Mouse (Mus musculus): ENCODE data around the gene Psmd11. TPM values are rescaled to one million over a fixed set of nuclear protein-coding genes. Genes with fewer than 3 reads are reported as not detected.
A peak's percentile ranks its signal among the peaks of the same experiment; 100 is the strongest.

The Psmd11 gene
- total and polyA plus RNA-seq, 3 experiments, result 50.1 to 186 (median 109) TPM

DNA sequence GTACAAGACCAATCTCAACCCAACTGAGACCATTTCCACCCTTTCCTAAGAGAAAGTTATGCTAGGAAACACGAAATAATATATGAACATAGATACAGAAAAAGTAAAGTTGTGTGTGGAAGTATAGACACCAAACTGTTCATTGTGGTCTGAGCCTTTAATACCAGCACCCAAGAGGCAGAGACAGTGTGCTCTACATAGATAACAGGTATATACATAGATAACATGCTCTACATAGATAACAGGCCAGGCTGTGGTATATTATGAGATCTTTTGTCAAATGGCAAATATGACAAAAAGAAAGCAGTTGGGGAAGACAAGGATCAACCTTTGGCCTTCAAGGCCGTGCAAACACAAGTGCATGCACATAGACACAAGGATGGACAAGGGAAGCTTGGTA, 18.0 kb upstream of the Psmd11 start:
- no peak overlapping the region for H3K4me3 ChIP-seq (ENCODE audit: low read depth, low read length)
- no peaks in the 10 kb centered on the region for H3K27me3 ChIP-seq (ENCODE audit: insufficient read depth, low read length)
- no peak for DNase-seq (ENCODE audit: low spot score)
- H3K4me1 ChIP-seq (ENCODE audit: insufficient read depth, low read depth, low read length), result peaks cover 38% of the 10 kb centered on the region
- TF ChIP-seq GATA2 (IDR thresholded peaks at IDR 0.05; ENCODE audit: borderline replicate concordance, low read depth, low read length) (no peak), CTCF (IDR thresholded peaks at IDR 0.05; ENCODE audit: low read depth, low read length) (no peak), TAL1 (conservative IDR thresholded peaks at IDR 0.05; ENCODE audit: low read depth, low read length) (peak; percentile 80)
- ATAC-seq (ENCODE audit: extremely low read depth, insufficient number of reproducible peaks, low FRiP score, poor library complexity, severe bottlenecking), result peak; percentile 92
- peaks cover 57% of the 10 kb centered on the region for H3K36me3 ChIP-seq (replicated peaks)
- H3K9me3 ChIP-seq (replicated peaks), result no peaks in the 10 kb centered on the region

DNA sequence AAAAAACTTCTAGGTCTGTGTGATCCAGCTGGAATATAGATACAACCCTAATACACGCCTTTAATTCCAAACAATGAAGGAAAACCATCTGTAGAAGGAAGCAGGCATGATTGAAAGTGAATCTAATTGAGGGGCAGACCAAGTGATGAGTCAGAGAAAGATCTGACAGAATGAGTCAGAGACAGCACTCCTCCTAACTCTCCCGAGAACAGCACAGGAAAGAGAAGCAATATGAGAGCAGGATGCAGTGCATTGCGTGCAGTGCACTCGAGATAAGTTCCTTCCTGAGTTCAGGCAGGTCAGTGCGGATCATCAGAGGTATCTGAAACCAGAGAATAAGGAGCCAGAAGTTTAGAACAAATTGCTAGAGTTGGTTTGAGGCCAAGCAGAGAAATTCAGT, 11.3 kb upstream of the Psmd11 start:
- Histone ChIP-seq H3K36me3 (replicated peaks) (peaks cover 33% of the 10 kb centered on the region), H3K9me3 (replicated peaks) (no peaks in the 10 kb centered on the region; the same call in 1 of the 2 replicates), H3K4me1 (ENCODE audit: insufficient read depth, low read depth, low read length) (peaks cover 17% of the 10 kb centered on the region; the same call in 1 of the 2 replicates), H3K27me3 (ENCODE audit: insufficient read depth, low read length) (no peaks in the 10 kb centered on the region), H3K4me3 (ENCODE audit: low read depth, low read length) (no peak overlapping the region)
- no peak for DNase-seq (ENCODE audit: low spot score)
- no peak for TF ChIP-seq GATA2 (IDR thresholded peaks at IDR 0.05; ENCODE audit: borderline replicate concordance, low read depth, low read length)
- no peak for TF ChIP-seq POLR2AphosphoS5 (IDR thresholded peaks at IDR 0.05; ENCODE audit: insufficient replicate concordance, low read depth, low read length)
- no peak for TF ChIP-seq CTCF (IDR thresholded peaks at IDR 0.05; ENCODE audit: low read depth, low read length)
- no peak for TF ChIP-seq TAL1 (conservative IDR thresholded peaks at IDR 0.05; ENCODE audit: low read depth, low read length)
- no peak for TF ChIP-seq GATA1 (IDR thresholded peaks at IDR 0.05; ENCODE audit: borderline replicate concordance, low read length)
- no peak for ATAC-seq (ENCODE audit: extremely low read depth, insufficient number of reproducible peaks, low FRiP score, poor library complexity, severe bottlenecking)

DNA sequence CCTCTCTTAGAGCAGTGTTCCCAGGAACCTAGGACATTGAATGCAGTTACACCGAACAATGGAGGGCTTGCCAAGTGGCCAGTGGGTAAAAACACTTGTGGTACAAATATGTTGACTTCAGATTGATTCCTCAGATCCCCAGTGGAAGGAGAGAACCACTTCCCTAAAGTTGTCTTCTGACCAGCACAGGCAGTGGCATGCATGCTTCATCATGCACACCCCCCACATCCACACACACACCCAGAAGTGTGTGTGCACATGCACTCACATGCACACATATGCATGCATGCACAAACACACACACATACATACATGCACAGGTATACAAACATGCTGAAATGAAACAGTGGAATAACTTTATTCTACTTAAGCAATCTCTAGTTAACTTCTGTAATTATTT, 8.7 kb upstream of the Psmd11 start:
- Histone ChIP-seq H3K4me1 (ENCODE audit: insufficient read depth, low read depth, low read length) (peaks cover 20% of the 10 kb centered on the region), H3K9me3 (replicated peaks) (no peaks in the 10 kb centered on the region; the same call in 1 of the 2 replicates), H3K4me3 (ENCODE audit: low read depth, low read length) (no peak overlapping the region), H3K27me3 (ENCODE audit: insufficient read depth, low read length) (no peaks in the 10 kb centered on the region), H3K36me3 (replicated peaks) (peaks cover 23% of the 10 kb centered on the region)
- no peak for DNase-seq (ENCODE audit: low spot score)
- no peak for ATAC-seq (ENCODE audit: extremely low read depth, insufficient number of reproducible peaks, low FRiP score, poor library complexity, severe bottlenecking)
- TF ChIP-seq TAL1 (conservative IDR thresholded peaks at IDR 0.05; ENCODE audit: low read depth, low read length) (no peak), POLR2AphosphoS5 (IDR thresholded peaks at IDR 0.05; ENCODE audit: insufficient replicate concordance, low read depth, low read length) (no peak), GATA2 (IDR thresholded peaks at IDR 0.05; ENCODE audit: borderline replicate concordance, low read depth, low read length) (no peak), GATA1 (IDR thresholded peaks at IDR 0.05; ENCODE audit: borderline replicate concordance, low read length) (no peak)

- no peak for ATAC-seq (ENCODE audit: extremely low read depth, insufficient number of reproducible peaks, low FRiP score, poor library complexity, severe bottlenecking)
- Histone ChIP-seq H3K4me1 (ENCODE audit: insufficient read depth, low read depth, low read length) (peaks cover 25% of the 10 kb centered on the region), H3K4me3 (ENCODE audit: low read depth, low read length) (no peak overlapping the region), H3K36me3 (replicated peaks) (peaks cover 17% of the 10 kb centered on the region), H3K27me3 (ENCODE audit: insufficient read depth, low read length) (no peaks in the 10 kb centered on the region), H3K9me3 (replicated peaks) (no peaks in the 10 kb centered on the region; the same call in 1 of the 2 replicates)
- DNase-seq (ENCODE audit: low spot score), result no peak
- TF ChIP-seq GATA2 (IDR thresholded peaks at IDR 0.05; ENCODE audit: borderline replicate concordance, low read depth, low read length), result no peak
- no peak for TF ChIP-seq POLR2AphosphoS5 (IDR thresholded peaks at IDR 0.05; ENCODE audit: insufficient replicate concordance, low read depth, low read length)
- no peak for TF ChIP-seq TAL1 (conservative IDR thresholded peaks at IDR 0.05; ENCODE audit: low read depth, low read length)
- no peak for TF ChIP-seq CTCF (IDR thresholded peaks at IDR 0.05; ENCODE audit: low read depth, low read length)
Measured at GRCm38 (mm10) chr11:80420202-80420984, 8.0 kb upstream of the Psmd11 start.

- ATAC-seq (ENCODE audit: extremely low read depth, insufficient number of reproducible peaks, low FRiP score, poor library complexity, severe bottlenecking) (no peak), DNase-seq (ENCODE audit: low spot score) (no peak)
- Histone ChIP-seq H3K9me3 (replicated peaks) (no peaks in the 10 kb centered on the region; the same call in 1 of the 2 replicates), H3K4me3 (ENCODE audit: low read depth, low read length) (no peak overlapping the region), H3K36me3 (replicated peaks) (peaks cover 11% of the 10 kb centered on the region), H3K4me1 (ENCODE audit: insufficient read depth, low read depth, low read length) (peaks cover 26% of the 10 kb centered on the region), H3K27me3 (ENCODE audit: insufficient read depth, low read length) (no peaks in the 10 kb centered on the region)
- TF ChIP-seq CTCF (IDR thresholded peaks at IDR 0.05; ENCODE audit: low read depth, low read length) (no peak), POLR2AphosphoS5 (IDR thresholded peaks at IDR 0.05; ENCODE audit: insufficient replicate concordance, low read depth, low read length) (no peak), GATA1 (IDR thresholded peaks at IDR 0.05; ENCODE audit: borderline replicate concordance, low read length) (no peak), GATA2 (IDR thresholded peaks at IDR 0.05; ENCODE audit: borderline replicate concordance, low read depth, low read length) (no peak)
Measured at GRCm38 (mm10) chr11:80421421-80422047, 6.9 kb upstream of the Psmd11 start.

DNA sequence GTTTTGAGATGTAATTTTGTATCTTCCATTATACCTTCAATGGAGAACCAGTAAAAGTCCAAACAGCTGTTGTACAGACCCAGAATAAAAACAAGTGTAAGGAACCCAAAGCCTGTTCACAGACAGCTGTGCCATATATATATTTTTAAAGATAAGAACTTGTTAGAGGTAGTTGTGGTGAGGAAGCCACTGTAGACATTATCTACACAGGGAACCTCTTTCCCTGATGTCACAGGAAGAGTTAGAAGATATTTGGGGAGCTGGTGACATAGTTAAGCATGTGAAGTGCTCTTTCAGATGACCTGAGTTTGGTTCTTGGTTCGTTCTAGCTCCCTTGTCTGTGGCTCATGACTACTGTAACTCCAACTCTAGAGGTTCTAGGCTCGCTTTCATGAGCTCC, 3.7 kb upstream of the Psmd11 start:
- Histone ChIP-seq H3K36me3 (replicated peaks) (peaks cover 1% of the 10 kb centered on the region), H3K4me1 (ENCODE audit: insufficient read depth, low read depth, low read length) (peaks cover 37% of the 10 kb centered on the region), H3K27me3 (ENCODE audit: insufficient read depth, low read length) (no peaks in the 10 kb centered on the region), H3K9me3 (replicated peaks) (no peaks in the 10 kb centered on the region), H3K4me3 (ENCODE audit: low read depth, low read length) (no peak overlapping the region)
- DNase-seq (ENCODE audit: low spot score) (no peak), ATAC-seq (ENCODE audit: extremely low read depth, insufficient number of reproducible peaks, low FRiP score, poor library complexity, severe bottlenecking) (no peak)
- no peak for TF ChIP-seq GATA2 (IDR thresholded peaks at IDR 0.05; ENCODE audit: borderline replicate concordance, low read depth, low read length)
- TF ChIP-seq TAL1 (conservative IDR thresholded peaks at IDR 0.05; ENCODE audit: low read depth, low read length), result no peak
- TF ChIP-seq GATA1 (IDR thresholded peaks at IDR 0.05; ENCODE audit: borderline replicate concordance, low read length), result no peak
- no peak for TF ChIP-seq CTCF (IDR thresholded peaks at IDR 0.05; ENCODE audit: low read depth, low read length)
- no peak for TF ChIP-seq POLR2AphosphoS5 (IDR thresholded peaks at IDR 0.05; ENCODE audit: insufficient replicate concordance, low read depth, low read length)

Data from G1E (cell line).